Mouse (Mus musculus) liver, embryonic 12.5 days (tissue): ENCODE results near the gene Taar9. TPM values are rescaled to one million over a fixed set of nuclear protein-coding genes. Genes with fewer than 3 reads are reported as not detected.
"Not testable (repeated sequence)": the region's sequence is repeated elsewhere in the genome, so short reads cannot be mapped to it uniquely, and the experiment has no call there.

ENCODE experiments used
- ATAC-seq: fragments of 200-750 bp; cut with Nextera tagmentation; 2 replicates; pipeline ENCODE4 v1.8.0; 2017; ENCODE audit warnings: moderate number of reproducible peaks, mild to moderate bottlenecking, moderate library complexity
- H3K27ac ChIP-seq: fragments of 300-500 bp; sonication (generic); 2 replicates; pipeline ENCODE4 v1.5.1; 2016; ENCODE audit warnings: mild to moderate bottlenecking
- H3K27me3 ChIP-seq: fragments of 300-500 bp; sonication (generic); replicated peaks from 2 replicates; pipeline ENCODE4 v1.6.1; 2016; ENCODE audit warnings: mild to moderate bottlenecking, moderate library complexity
- H3K36me3 ChIP-seq: fragments of 300-500 bp; sonication (generic); 2 replicates; pipeline ENCODE4 v1.6.1; 2016; ENCODE audit warnings: mild to moderate bottlenecking, moderate library complexity
- H3K4me1 ChIP-seq: fragments of 300-500 bp; sonication (generic); 2 replicates; pipeline ENCODE4 v1.6.1; 2016
- H3K4me2 ChIP-seq: fragments of 300-500 bp; sonication (generic); 2 replicates; pipeline ENCODE4 v1.6.1; 2016; ENCODE audit warnings: mild to moderate bottlenecking, moderate library complexity
- H3K4me3 ChIP-seq: fragments of 300-500 bp; sonication (generic); 2 replicates; pipeline ENCODE4 v1.5.1; 2016; ENCODE audit warnings: mild to moderate bottlenecking, moderate library complexity
- H3K9ac ChIP-seq: fragments of 300-500 bp; sonication (generic); 2 replicates; pipeline ENCODE4 v1.6.1; 2016; ENCODE audit warnings: mild to moderate bottlenecking, moderate library complexity
- H3K9me3 ChIP-seq: fragments of 300-500 bp; sonication (generic); replicated peaks from 2 replicates; pipeline ENCODE4 v1.6.1; 2016; ENCODE audit warnings: mild to moderate bottlenecking, moderate library complexity
- WGBS: fragments of 180-500 bp; shearing (Covaris S2); methylation state at CpG from one replicate; pipeline ENCODE4 v1.1.7; 2016; ENCODE audit not compliant: insufficient replicate concordance; 5-methylcytosine and 5-hydroxymethylcytosine counted together
- polyA plus RNA-seq: library from polyadenylated mRNA; unstranded; fragments of >200 nt; fragmentation: Nextera tagmentation; extraction: Ambion mirVana; gene quantifications from 2 replicates; pipeline ENCODE4 v1.2.1, GENCODE M21; 2016

Gene Taar9
- polyA plus RNA-seq, 1 experiment from 2014 or later = not detected

GRCm38 (mm10) chr10:24111116-24111778, 1.9 kb upstream of the Taar9 start:
- no peak overlapping the region for H3K9ac ChIP-seq
- H3K9me3 ChIP-seq = no peaks in the 10 kb centered on the region; the same call in 1 of the 2 replicates
- H3K27ac ChIP-seq = no peak overlapping the region
- no peak for ATAC-seq
- no peaks in the 10 kb centered on the region for H3K27me3 ChIP-seq
- WGBS = 34% methylated on average over 6 of the region's 6 CpGs
- no peaks in the 10 kb centered on the region for H3K4me1 ChIP-seq
- H3K4me3 ChIP-seq = no peak overlapping the region
- no peak overlapping the region for H3K4me2 ChIP-seq
- H3K36me3 ChIP-seq = no peaks in the 10 kb centered on the region

GRCm38 (mm10) chr10:24108236-24108635, 1.1 kb downstream of the Taar9 start:
- no peak overlapping the region for H3K4me3 ChIP-seq
- H3K27me3 ChIP-seq = no peaks in the 10 kb centered on the region
- ATAC-seq = no peak
- H3K4me1 ChIP-seq = no peaks in the 10 kb centered on the region
- no peak overlapping the region for H3K9ac ChIP-seq
- WGBS = 68% methylated on average over 3 of the region's 3 CpGs
- H3K9me3 ChIP-seq = no peaks in the 10 kb centered on the region
- no peaks in the 10 kb centered on the region for H3K36me3 ChIP-seq
- H3K27ac ChIP-seq = no peak overlapping the region
- no peak overlapping the region for H3K4me2 ChIP-seq

- no peaks in the 10 kb centered on the region for H3K36me3 ChIP-seq
- 31% methylated on average over 5 of the region's 5 CpGs for WGBS
- no peak overlapping the region for H3K9ac ChIP-seq
- H3K4me1 ChIP-seq = no peaks in the 10 kb centered on the region
- H3K27me3 ChIP-seq = no peaks in the 10 kb centered on the region
- H3K4me3 ChIP-seq = no peak overlapping the region
- no peak overlapping the region for H3K4me2 ChIP-seq
- no peak overlapping the region for H3K27ac ChIP-seq
- no peak for ATAC-seq
- H3K9me3 ChIP-seq = no peaks in the 10 kb centered on the region
These were observed 1.6 kb downstream of the Taar9 start for GRCm38 (mm10) chr10:24107747-24108146.

GRCm38 (mm10) chr10:24103299-24103698, 6.0 kb downstream of the Taar9 start:
- H3K4me1 ChIP-seq, H3K27me3 ChIP-seq, H3K9ac ChIP-seq, H3K9me3 ChIP-seq, H3K4me2 ChIP-seq, H3K27ac ChIP-seq, H3K36me3 ChIP-seq, H3K4me3 ChIP-seq: not testable (repeated sequence)
- ATAC-seq = peak; percentile 54
- 40% methylated on average over 1 of the region's 1 CpGs for WGBS

GRCm38 (mm10) chr10:24101812-24102211, 7.5 kb downstream of the Taar9 start, which contains the start of gene Taar8c:
Gene Taar8c (minus strand): TSS chr10:24101912.
- not testable (repeated sequence) for H3K4me3 ChIP-seq, H3K36me3 ChIP-seq, H3K27me3 ChIP-seq, H3K4me1 ChIP-seq, H3K27ac ChIP-seq, ATAC-seq, H3K9ac ChIP-seq, H3K4me2 ChIP-seq, H3K9me3 ChIP-seq
- 47% methylated on average over 1 of the region's 3 CpGs for WGBS

- 58% methylated on average over 2 of the region's 2 CpGs for WGBS
- not testable (repeated sequence) for H3K27ac ChIP-seq, H3K27me3 ChIP-seq, H3K9ac ChIP-seq, H3K4me2 ChIP-seq, H3K36me3 ChIP-seq, H3K4me3 ChIP-seq, H3K4me1 ChIP-seq, H3K9me3 ChIP-seq
- peak; percentile 47; the same call in 1 of the 2 replicates for ATAC-seq
These were observed 12.3 kb downstream of the Taar9 start for GRCm38 (mm10) chr10:24097010-24097409.

- Histone ChIP-seq H3K27ac (no peak within 1 kb of the TSS), H3K4me3 (no peak within 1 kb of the TSS), H3K4me1 (no peaks in the 10 kb centered on the region), H3K36me3 (no peaks in the 10 kb centered on the region), H3K27me3 (no peaks in the 10 kb centered on the region), H3K9ac (no peak within 1 kb of the TSS), H3K9me3 (no peaks in the 10 kb centered on the region), H3K4me2 (no peak within 1 kb of the TSS)
- 51% methylated on average over 2 of the region's 2 CpGs for WGBS
- ATAC-seq = no peak
These were observed 17.1 kb downstream of the Taar9 start, which contains the start of gene Taar8b for GRCm38 (mm10) chr10:24092194-24092593. Gene Taar8b (minus strand): TSS chr10:24092294.

GRCm38 (mm10) chr10:24087168-24087567, 22.2 kb downstream of the Taar9 start:
- ATAC-seq = no peak
- Histone ChIP-seq H3K27me3 (no peaks in the 10 kb centered on the region), H3K9ac (no peak overlapping the region), H3K4me3 (no peak overlapping the region), H3K4me2 (no peak overlapping the region), H3K36me3 (no peaks in the 10 kb centered on the region), H3K27ac (no peak overlapping the region), H3K4me1 (no peaks in the 10 kb centered on the region; the same call in 1 of the 2 replicates), H3K9me3 (no peaks in the 10 kb centered on the region)
- WGBS = 58% methylated on average over 2 of the region's 2 CpGs

- no peaks in the 10 kb centered on the region; the same call in 1 of the 2 replicates for H3K4me1 ChIP-seq
- H3K27me3 ChIP-seq = no peaks in the 10 kb centered on the region
- no peaks in the 10 kb centered on the region for H3K36me3 ChIP-seq
- H3K27ac ChIP-seq = no peak overlapping the region
- no peak overlapping the region for H3K9ac ChIP-seq
- H3K4me3 ChIP-seq = no peak overlapping the region
- H3K4me2 ChIP-seq = no peak overlapping the region
- WGBS = 37% methylated on average over 5 of the region's 5 CpGs
- no peak for ATAC-seq
- H3K9me3 ChIP-seq = no peaks in the 10 kb centered on the region
These were observed 22.8 kb downstream of the Taar9 start for GRCm38 (mm10) chr10:24086555-24086954.

- Histone ChIP-seq H3K4me1 (no peaks in the 10 kb centered on the region; the same call in 1 of the 2 replicates), H3K9me3 (no peaks in the 10 kb centered on the region), H3K36me3 (no peaks in the 10 kb centered on the region), H3K27ac (no peak overlapping the region), H3K4me2 (no peak overlapping the region), H3K27me3 (no peaks in the 10 kb centered on the region), H3K9ac (no peak overlapping the region), H3K4me3 (no peak overlapping the region)
- ATAC-seq = no peak
- 57% methylated on average over 5 of the region's 5 CpGs for WGBS
These were observed 23.4 kb downstream of the Taar9 start for GRCm38 (mm10) chr10:24085936-24086335.

- Histone ChIP-seq H3K4me2 (no peak overlapping the region), H3K36me3 (no peaks in the 10 kb centered on the region), H3K27ac (no peak overlapping the region), H3K4me1 (no peaks in the 10 kb centered on the region), H3K9me3 (no peaks in the 10 kb centered on the region), H3K9ac (no peak overlapping the region), H3K4me3 (no peak overlapping the region), H3K27me3 (no peaks in the 10 kb centered on the region)
- 28% methylated on average over 3 of the region's 3 CpGs for WGBS
- ATAC-seq = no peak
These were observed 29.2 kb downstream of the Taar9 start for GRCm38 (mm10) chr10:24080166-24080565.

- H3K4me1 ChIP-seq, H3K9ac ChIP-seq, H3K36me3 ChIP-seq, H3K9me3 ChIP-seq, H3K4me3 ChIP-seq, H3K4me2 ChIP-seq, ATAC-seq, H3K27me3 ChIP-seq, H3K27ac ChIP-seq: not testable (repeated sequence)
- WGBS = 58% methylated on average over 2 of the region's 4 CpGs
These were observed 33.1 kb downstream of the Taar9 start, which contains the start of gene Taar8a for GRCm38 (mm10) chr10:24076200-24076599. Gene Taar8a (plus strand): TSS chr10:24076500.

- H3K4me2 ChIP-seq, ATAC-seq, H3K4me3 ChIP-seq, H3K27ac ChIP-seq, H3K4me1 ChIP-seq, H3K9me3 ChIP-seq, H3K9ac ChIP-seq, H3K36me3 ChIP-seq, H3K27me3 ChIP-seq: not testable (repeated sequence)
- 38% methylated on average over 2 of the region's 2 CpGs for WGBS
These were observed 34.6 kb downstream of the Taar9 start for GRCm38 (mm10) chr10:24074751-24075150.
